Mouse (Mus musculus) layer of hippocampus, adult 2 months (tissue): Measurements from ENCODE around the gene Utp20. TPM values are rescaled to one million over a fixed set of nuclear protein-coding genes. Genes with fewer than 3 reads are reported as not detected.
"Not testable (repeated sequence)": the region's sequence is repeated elsewhere in the genome, so short reads cannot be mapped to it uniquely, and the experiment has no call there.

Experiments used
- DNase-seq, 2 experiments: peaks; one replicate each; pipeline ENCODE4 v3.0.0; 2022; ENCODE audit warnings: low spot score in 2 of 2
- H3K27ac ChIP-seq: fragments of 200-600 bp; 2 replicates; pipeline ENCODE4 v1.8.1; 2022
- H3K4me3 ChIP-seq: fragments of 200-600 bp; 2 replicates; pipeline ENCODE4 v1.8.1; 2022; ENCODE audit warnings: mild to moderate bottlenecking
- CTCF ChIP-seq: fragments of 200-600 bp; conservative IDR thresholded peaks from 2 replicates; pipeline ENCODE4 v1.8.1; 2022; ENCODE audit warnings: antibody characterized with exemption, mild to moderate bottlenecking, moderate library complexity
- total RNA-seq, 2 experiments: library from RNA; stranded (reverse); gene quantifications; 2 replicates each; pipeline ENCODE4 v1.2.3; 2021

Gene Utp20
- total RNA-seq, 2 experiments from 2014 or later, result 24.6 to 27.7 TPM

GRCm38 (mm10) chr10:88769676-88770075 is 56.9 kb downstream of the Utp20 start:
- no peak for DNase-seq
- TF ChIP-seq CTCF, result no peak
- Histone ChIP-seq H3K4me3 (no peak overlapping the region), H3K27ac (no peak overlapping the region)

GRCm38 (mm10) chr10:88768961-88769360 is 57.6 kb downstream of the Utp20 start:
- DNase-seq, result no peak
- H3K27ac ChIP-seq, result no peak overlapping the region
- TF ChIP-seq CTCF, result no peak
- no peak overlapping the region for H3K4me3 ChIP-seq

- no peak overlapping the region for H3K4me3 ChIP-seq
- H3K27ac ChIP-seq, result no peak overlapping the region
- no peak for DNase-seq
- no peak for TF ChIP-seq CTCF
These were observed 61.0 kb downstream of the Utp20 start for GRCm38 (mm10) chr10:88765431-88766142.

- TF ChIP-seq CTCF, result no peak
- peak; percentile 17 to 48 for DNase-seq
- H3K27ac ChIP-seq, result peak overlapping the region; percentile 57; the same call in 1 of the 2 replicates
- no peak overlapping the region for H3K4me3 ChIP-seq
These were observed 64.9 kb downstream of the Utp20 start for GRCm38 (mm10) chr10:88761524-88762212.

GRCm38 (mm10) chr10:88741426-88741825 is 85.2 kb downstream of the Utp20 start:
- Histone ChIP-seq H3K4me3 (no peak overlapping the region), H3K27ac (no peak overlapping the region)
- no peak for TF ChIP-seq CTCF
- no peak for DNase-seq

- H3K4me3 ChIP-seq, result no peak overlapping the region
- DNase-seq, result no peak
- no peak for TF ChIP-seq CTCF
- H3K27ac ChIP-seq, result no peak overlapping the region
These were observed 85.8 kb downstream of the Utp20 start for GRCm38 (mm10) chr10:88740781-88741180.

GRCm38 (mm10) chr10:88739818-88740217 is 86.8 kb downstream of the Utp20 start:
- TF ChIP-seq CTCF, result no peak

GRCm38 (mm10) chr10:88739074-88739473 is 87.5 kb downstream of the Utp20 start:
- not testable (repeated sequence) for H3K4me3 ChIP-seq, DNase-seq, H3K27ac ChIP-seq

More at GRCm38 (mm10) chr10:88739818-88740217, 86.8 kb downstream of the Utp20 start:
- H3K4me3 ChIP-seq, result no peak overlapping the region
- no peak overlapping the region for H3K27ac ChIP-seq
- DNase-seq, result no peak

- TF ChIP-seq CTCF, result no peak
- H3K27ac ChIP-seq, result peak overlapping the region; percentile 97; the same call in 1 of the 2 replicates
- H3K4me3 ChIP-seq, result peak overlapping the region; percentile 90
- no peak for DNase-seq
These were observed 94.3 kb downstream of the Utp20 start for GRCm38 (mm10) chr10:88732309-88732622.

GRCm38 (mm10) chr10:88731496-88732308 is 94.9 kb downstream of the Utp20 start:
- H3K27ac ChIP-seq, result peak overlapping the region; percentile 97
- TF ChIP-seq CTCF, result no peak
- H3K4me3 ChIP-seq, result peak overlapping the region; percentile 90
- no peak for DNase-seq

GRCm38 (mm10) chr10:88730571-88731495 is 95.8 kb downstream of the Utp20 start, which contains the start of gene Arl1:
TSS of gene Arl1 (plus strand) at chr10:88730858.
- H3K4me3 ChIP-seq, result peak within 1 kb of the TSS; percentile 90
- peak within 1 kb of the TSS; percentile 97 for H3K27ac ChIP-seq
- peak; percentile 88 to 93 for DNase-seq
- peak; percentile 36 for TF ChIP-seq CTCF

GRCm38 (mm10) chr10:88728166-88728565 is 98.4 kb downstream of the Utp20 start:
- Histone ChIP-seq H3K27ac (no peak overlapping the region), H3K4me3 (no peak overlapping the region)
- no peak for DNase-seq
- no peak for TF ChIP-seq CTCF
